Mouse (Mus musculus): ENCODE data around the gene Gm12185. TPM values are rescaled to one million over a fixed set of nuclear protein-coding genes. Genes with fewer than 3 reads are reported as not detected.
"Not testable (repeated sequence)": the region's sequence is repeated elsewhere in the genome, so short reads cannot be mapped to it uniquely, and the experiment has no call there.

The Gm12185 gene
- not detected in 2 replicates for polyA plus RNA-seq (2014; fragmentation: Nextera tagmentation; extraction: Ambion mirVana)

DNA sequence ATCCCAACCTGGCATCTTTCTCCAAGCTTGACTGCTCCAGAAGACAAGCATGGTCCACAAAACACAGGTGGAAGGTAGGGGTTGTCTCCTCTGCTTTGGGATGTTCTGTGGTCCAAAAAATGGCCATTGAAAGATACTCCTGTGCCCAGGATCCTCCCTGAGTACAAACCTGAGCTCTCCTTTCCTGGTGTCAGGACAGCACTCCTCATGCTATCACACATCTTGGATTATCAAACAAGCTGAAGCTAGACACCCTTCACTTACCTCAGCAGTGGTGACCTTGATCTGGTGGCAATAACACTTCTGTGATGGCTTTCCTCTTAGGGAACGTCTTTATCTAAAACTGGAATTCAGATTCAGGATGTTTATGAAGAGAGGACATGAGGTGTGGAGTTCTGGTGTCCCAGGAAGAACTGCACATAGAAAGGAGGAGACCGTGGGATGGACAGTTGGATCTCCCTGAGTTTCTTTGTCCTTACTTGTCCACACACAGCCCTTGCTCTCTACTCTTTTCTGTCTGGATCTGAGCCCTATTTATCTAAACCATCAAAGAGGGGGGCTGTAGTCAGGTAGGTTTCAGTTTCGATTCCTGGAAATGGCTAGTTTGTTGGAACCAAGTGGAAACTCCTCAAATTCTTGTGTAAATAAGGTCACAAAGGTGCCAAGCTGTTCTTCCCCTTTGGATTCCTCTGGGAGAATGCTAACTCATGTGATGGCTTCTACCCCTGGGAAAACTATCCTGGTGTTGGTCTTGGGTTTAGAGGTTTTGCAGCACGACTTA is at the start of gene Gm12185:
Gene Gm12185, minus strand, starts transcription at position 487 of the 781 bp plus-strand sequence.
- H3K27me3 ChIP-seq (ENCODE audit: control insufficient read depth, insufficient read depth, low read length); H3K4me3 ChIP-seq (ENCODE audit: low read depth, low read length); DNase-seq (ENCODE audit: low spot score, missing footprints); ATAC-seq (ENCODE audit: low FRiP score); H3K27ac ChIP-seq (ENCODE audit: low read depth, low read length); H3K4me2 ChIP-seq; H3K9me3 ChIP-seq (ENCODE audit: control insufficient read depth, low read length); H3K9ac ChIP-seq (ENCODE audit: low read length); H3K4me1 ChIP-seq (ENCODE audit: control insufficient read depth, insufficient read depth, low read length); H3K36me3 ChIP-seq (ENCODE audit: control insufficient read depth, insufficient read depth, low read length): not testable (repeated sequence)
- WGBS = 64% methylated on average over 4 of the region's 4 CpGs

DNA sequence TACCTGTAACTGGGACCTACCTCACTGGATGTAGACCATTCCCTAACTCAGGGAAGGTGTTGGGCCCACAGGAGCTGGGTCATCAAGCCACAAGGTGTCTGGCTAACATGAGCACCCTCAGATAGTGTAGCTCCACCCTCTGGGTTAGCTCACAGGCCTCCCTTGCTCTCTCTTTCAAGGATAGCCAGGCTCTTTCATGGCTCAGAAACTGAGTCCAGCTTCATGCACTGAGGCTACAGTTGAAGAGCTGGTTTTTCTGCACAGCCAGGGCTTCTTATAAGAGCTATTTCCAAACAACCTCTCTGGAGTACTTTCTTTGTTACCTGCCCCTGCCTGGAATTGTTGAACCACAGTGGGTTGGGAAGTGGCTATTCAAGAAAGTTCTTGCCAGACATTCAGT is 20.0 kb upstream of the Gm12185 start:
- ATAC-seq (ENCODE audit: low FRiP score); H3K9me3 ChIP-seq (ENCODE audit: control insufficient read depth, low read length); H3K9ac ChIP-seq (ENCODE audit: low read length); DNase-seq (ENCODE audit: low spot score, missing footprints); H3K4me3 ChIP-seq (ENCODE audit: low read depth, low read length); H3K36me3 ChIP-seq (ENCODE audit: control insufficient read depth, insufficient read depth, low read length); H3K4me1 ChIP-seq (ENCODE audit: control insufficient read depth, insufficient read depth, low read length); H3K4me2 ChIP-seq; H3K27ac ChIP-seq (ENCODE audit: low read depth, low read length); H3K27me3 ChIP-seq (ENCODE audit: control insufficient read depth, insufficient read depth, low read length): not testable (repeated sequence)

DNA sequence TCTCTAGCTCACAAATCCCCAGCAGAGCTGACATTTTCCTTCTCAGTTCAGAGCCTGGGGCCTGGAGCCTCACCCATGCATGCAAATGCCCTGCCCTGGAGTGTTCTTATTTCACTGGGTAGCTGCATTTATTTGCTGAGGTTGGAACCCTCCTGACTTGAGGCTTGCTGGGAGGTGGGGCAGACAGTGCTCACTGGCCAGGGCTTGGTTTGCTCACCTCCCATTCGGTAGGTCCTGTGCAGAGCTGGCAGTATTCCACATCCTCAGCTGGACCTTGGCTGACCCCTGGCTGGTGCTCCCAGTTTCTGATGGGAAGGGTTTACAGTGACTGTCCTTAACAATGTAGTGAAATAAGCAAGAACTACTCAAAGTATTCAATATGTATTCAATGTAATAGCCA is 14.8 kb upstream of the Gm12185 start:
- H3K27me3 ChIP-seq (ENCODE audit: control insufficient read depth, insufficient read depth, low read length); H3K4me1 ChIP-seq (ENCODE audit: control insufficient read depth, insufficient read depth, low read length); H3K4me3 ChIP-seq (ENCODE audit: low read depth, low read length); H3K36me3 ChIP-seq (ENCODE audit: control insufficient read depth, insufficient read depth, low read length); DNase-seq (ENCODE audit: low spot score, missing footprints); H3K9ac ChIP-seq (ENCODE audit: low read length); H3K4me2 ChIP-seq; H3K27ac ChIP-seq (ENCODE audit: low read depth, low read length); H3K9me3 ChIP-seq (ENCODE audit: control insufficient read depth, low read length); ATAC-seq (ENCODE audit: low FRiP score): not testable (repeated sequence)
- WGBS = 29% methylated on average over 1 of the region's 1 CpGs

DNA sequence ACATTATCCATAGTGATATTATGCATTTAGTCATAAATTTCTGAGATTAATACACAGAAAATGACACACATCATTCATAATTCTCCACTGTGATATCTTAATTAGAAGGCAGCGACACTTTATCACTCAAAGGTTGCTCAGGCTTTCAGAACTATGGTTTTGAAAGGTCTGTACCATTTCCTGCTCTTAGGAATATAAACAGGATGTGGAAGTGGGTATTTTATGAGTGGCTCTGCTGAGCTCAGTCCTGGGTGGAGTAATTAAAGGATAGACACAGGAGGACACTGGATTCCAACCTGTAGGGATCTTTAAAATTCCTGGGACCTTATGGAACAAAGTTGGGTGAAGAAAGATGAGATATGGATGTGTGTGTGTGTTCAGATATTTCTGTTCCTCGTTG is 14.3 kb upstream of the Gm12185 start:
- DNase-seq (ENCODE audit: low spot score, missing footprints); ATAC-seq (ENCODE audit: low FRiP score); H3K9me3 ChIP-seq (ENCODE audit: control insufficient read depth, low read length); H3K4me3 ChIP-seq (ENCODE audit: low read depth, low read length); H3K27ac ChIP-seq (ENCODE audit: low read depth, low read length); H3K4me1 ChIP-seq (ENCODE audit: control insufficient read depth, insufficient read depth, low read length); H3K9ac ChIP-seq (ENCODE audit: low read length); H3K4me2 ChIP-seq; H3K36me3 ChIP-seq (ENCODE audit: control insufficient read depth, insufficient read depth, low read length); H3K27me3 ChIP-seq (ENCODE audit: control insufficient read depth, insufficient read depth, low read length): not testable (repeated sequence)
- 74% methylated on average over 2 of the region's 2 CpGs for WGBS

DNA sequence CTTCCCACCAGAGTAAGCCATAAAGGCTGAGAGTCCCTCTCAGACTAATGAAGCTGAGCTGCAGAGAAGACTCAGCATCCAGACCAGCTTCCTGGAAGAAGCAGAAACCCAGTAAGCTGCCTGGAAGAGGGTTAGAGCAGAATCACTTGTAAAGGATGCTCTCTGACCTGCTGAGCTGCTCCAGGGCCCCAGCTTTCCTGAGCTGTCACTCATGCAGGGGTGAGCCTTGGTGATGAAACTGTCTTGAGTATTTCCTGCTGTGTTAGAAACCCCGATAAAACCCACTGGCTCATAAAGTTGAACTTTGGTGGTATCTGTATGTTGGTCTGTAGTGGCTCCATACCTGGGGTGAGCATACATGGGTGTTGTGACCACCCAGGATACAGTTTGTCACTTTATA is 8.4 kb upstream of the Gm12185 start:
- 91% methylated on average over 1 of the region's 1 CpGs for WGBS
- not testable (repeated sequence) for H3K4me3 ChIP-seq (ENCODE audit: low read depth, low read length); H3K4me1 ChIP-seq (ENCODE audit: control insufficient read depth, insufficient read depth, low read length); H3K9me3 ChIP-seq (ENCODE audit: control insufficient read depth, low read length); H3K27me3 ChIP-seq (ENCODE audit: control insufficient read depth, insufficient read depth, low read length); ATAC-seq (ENCODE audit: low FRiP score); H3K9ac ChIP-seq (ENCODE audit: low read length); DNase-seq (ENCODE audit: low spot score, missing footprints); H3K4me2 ChIP-seq; H3K27ac ChIP-seq (ENCODE audit: low read depth, low read length); H3K36me3 ChIP-seq (ENCODE audit: control insufficient read depth, insufficient read depth, low read length)

DNA sequence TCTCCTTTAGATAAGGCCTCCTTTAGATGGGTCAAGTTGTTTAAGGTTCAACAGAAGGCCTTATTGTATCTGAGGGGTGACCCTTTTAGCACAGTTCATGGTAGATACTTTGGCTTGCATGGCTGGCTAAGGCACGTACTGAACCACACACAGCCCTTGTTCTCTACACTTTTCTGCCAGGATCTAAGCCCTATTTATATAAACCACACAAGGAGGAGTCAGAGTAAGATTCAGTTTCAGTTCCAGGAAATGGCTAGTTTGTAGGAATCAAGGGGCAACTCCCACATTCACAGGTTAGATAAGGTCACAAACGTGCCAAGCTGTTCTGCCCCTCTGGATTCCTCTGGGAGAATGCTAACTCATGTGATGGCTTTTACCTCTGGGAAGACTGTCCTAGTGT is 2.0 kb upstream of the Gm12185 start, which contains the start of gene Tgtp1:
Gene Tgtp1, minus strand, starts transcription at position 155 of the 400 bp plus-strand sequence.
- not testable (repeated sequence) for H3K27ac ChIP-seq (ENCODE audit: low read depth, low read length); H3K9ac ChIP-seq (ENCODE audit: low read length); ATAC-seq (ENCODE audit: low FRiP score); H3K9me3 ChIP-seq (ENCODE audit: control insufficient read depth, low read length); H3K4me1 ChIP-seq (ENCODE audit: control insufficient read depth, insufficient read depth, low read length); H3K4me3 ChIP-seq (ENCODE audit: low read depth, low read length); DNase-seq (ENCODE audit: low spot score, missing footprints); H3K4me2 ChIP-seq; H3K27me3 ChIP-seq (ENCODE audit: control insufficient read depth, insufficient read depth, low read length); H3K36me3 ChIP-seq (ENCODE audit: control insufficient read depth, insufficient read depth, low read length)
- 75% methylated on average over 2 of the region's 2 CpGs for WGBS

DNA sequence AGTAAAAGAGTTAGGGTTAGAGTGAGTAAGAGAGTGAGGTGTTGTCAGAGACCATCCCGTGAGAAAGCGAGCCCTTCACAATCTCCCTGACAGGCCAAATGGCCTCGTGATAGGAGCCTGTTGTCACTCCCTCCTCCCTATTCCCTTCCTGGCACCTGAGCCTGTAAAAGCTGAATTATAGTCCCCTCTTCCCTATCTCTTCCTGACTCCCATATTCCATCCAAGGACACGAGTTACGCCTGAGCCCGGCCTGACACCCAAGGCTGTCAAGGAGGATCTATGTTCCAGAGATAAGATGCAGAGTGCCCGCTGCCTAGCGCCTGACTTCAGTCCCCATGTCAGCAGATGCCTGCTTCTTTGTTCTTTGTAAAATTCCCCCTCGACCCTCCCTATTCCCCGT is 1.3 kb upstream of the Gm12185 start:
- H3K27ac ChIP-seq (ENCODE audit: low read depth, low read length); H3K4me2 ChIP-seq; H3K4me1 ChIP-seq (ENCODE audit: control insufficient read depth, insufficient read depth, low read length); ATAC-seq (ENCODE audit: low FRiP score); H3K4me3 ChIP-seq (ENCODE audit: low read depth, low read length); DNase-seq (ENCODE audit: low spot score, missing footprints); H3K9me3 ChIP-seq (ENCODE audit: control insufficient read depth, low read length); H3K27me3 ChIP-seq (ENCODE audit: control insufficient read depth, insufficient read depth, low read length); H3K9ac ChIP-seq (ENCODE audit: low read length); H3K36me3 ChIP-seq (ENCODE audit: control insufficient read depth, insufficient read depth, low read length): not testable (repeated sequence)
- WGBS = 77% methylated on average over 10 of the region's 10 CpGs

DNA sequence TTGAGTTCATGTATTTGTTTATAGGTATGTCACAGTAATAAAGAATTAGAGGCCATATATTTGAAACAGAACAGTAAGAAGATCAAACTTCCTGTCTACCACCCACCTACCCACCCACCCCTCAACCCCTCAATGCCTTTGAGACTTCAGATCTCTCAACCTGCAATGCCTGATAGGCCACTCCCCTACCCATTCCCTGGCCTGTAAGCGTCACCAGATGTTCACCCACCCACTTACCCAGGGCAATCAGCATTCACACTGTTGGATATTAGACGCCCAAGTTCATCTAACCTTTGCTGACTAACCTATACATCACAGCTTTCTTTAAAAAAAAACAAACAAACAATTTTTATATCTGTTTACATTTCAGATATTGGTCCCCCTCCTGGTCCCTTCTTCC is 2.0 kb downstream of the Gm12185 start:
- not testable (repeated sequence) for H3K4me1 ChIP-seq (ENCODE audit: control insufficient read depth, insufficient read depth, low read length); H3K9ac ChIP-seq (ENCODE audit: low read length); DNase-seq (ENCODE audit: low spot score, missing footprints); H3K4me3 ChIP-seq (ENCODE audit: low read depth, low read length); H3K36me3 ChIP-seq (ENCODE audit: control insufficient read depth, insufficient read depth, low read length); H3K4me2 ChIP-seq; H3K27ac ChIP-seq (ENCODE audit: low read depth, low read length); H3K27me3 ChIP-seq (ENCODE audit: control insufficient read depth, insufficient read depth, low read length); H3K9me3 ChIP-seq (ENCODE audit: control insufficient read depth, low read length); ATAC-seq (ENCODE audit: low FRiP score)
- WGBS = 87% methylated on average over 1 of the region's 2 CpGs

DNA sequence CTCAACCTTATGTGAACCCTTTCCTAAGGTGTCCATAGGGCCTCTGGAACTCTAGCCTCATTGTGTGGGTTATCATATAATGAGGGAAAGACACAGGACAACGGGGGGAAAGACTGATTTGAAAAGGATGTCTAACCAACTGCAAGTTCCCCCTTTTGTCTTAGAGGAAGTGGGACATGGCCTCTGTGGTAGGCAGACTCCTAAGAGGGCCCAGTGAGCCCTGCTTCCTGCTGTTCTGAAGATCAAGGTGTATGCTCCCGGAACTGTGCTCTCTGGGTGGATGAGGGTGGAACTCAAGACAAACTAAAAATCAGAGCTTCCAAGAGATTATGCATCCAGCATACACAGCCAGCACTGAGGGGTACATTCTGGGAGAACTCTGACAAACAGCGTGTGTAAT is 3.8 kb downstream of the Gm12185 start:
- H3K36me3 ChIP-seq (ENCODE audit: control insufficient read depth, insufficient read depth, low read length); H3K27ac ChIP-seq (ENCODE audit: low read depth, low read length); DNase-seq (ENCODE audit: low spot score, missing footprints); H3K9ac ChIP-seq (ENCODE audit: low read length); H3K9me3 ChIP-seq (ENCODE audit: control insufficient read depth, low read length); H3K4me3 ChIP-seq (ENCODE audit: low read depth, low read length); H3K4me1 ChIP-seq (ENCODE audit: control insufficient read depth, insufficient read depth, low read length); H3K4me2 ChIP-seq; ATAC-seq (ENCODE audit: low FRiP score); H3K27me3 ChIP-seq (ENCODE audit: control insufficient read depth, insufficient read depth, low read length): not testable (repeated sequence)
- WGBS = 69% methylated on average over 2 of the region's 3 CpGs
